Mouse (Mus musculus): ENCODE data around the gene Acd. TPM values are rescaled to one million over a fixed set of nuclear protein-coding genes. Genes with fewer than 3 reads are reported as not detected.

Acd gene
- 1.8 TPM for polyA plus RNA-seq (2014; fragmentation: Illumina TruSeq; extraction: RNeasy Lipid Tissue Mini Kit (QIAGEN cat#74804); ENCODE audit: low read depth, low replicate concordance)

DNA sequence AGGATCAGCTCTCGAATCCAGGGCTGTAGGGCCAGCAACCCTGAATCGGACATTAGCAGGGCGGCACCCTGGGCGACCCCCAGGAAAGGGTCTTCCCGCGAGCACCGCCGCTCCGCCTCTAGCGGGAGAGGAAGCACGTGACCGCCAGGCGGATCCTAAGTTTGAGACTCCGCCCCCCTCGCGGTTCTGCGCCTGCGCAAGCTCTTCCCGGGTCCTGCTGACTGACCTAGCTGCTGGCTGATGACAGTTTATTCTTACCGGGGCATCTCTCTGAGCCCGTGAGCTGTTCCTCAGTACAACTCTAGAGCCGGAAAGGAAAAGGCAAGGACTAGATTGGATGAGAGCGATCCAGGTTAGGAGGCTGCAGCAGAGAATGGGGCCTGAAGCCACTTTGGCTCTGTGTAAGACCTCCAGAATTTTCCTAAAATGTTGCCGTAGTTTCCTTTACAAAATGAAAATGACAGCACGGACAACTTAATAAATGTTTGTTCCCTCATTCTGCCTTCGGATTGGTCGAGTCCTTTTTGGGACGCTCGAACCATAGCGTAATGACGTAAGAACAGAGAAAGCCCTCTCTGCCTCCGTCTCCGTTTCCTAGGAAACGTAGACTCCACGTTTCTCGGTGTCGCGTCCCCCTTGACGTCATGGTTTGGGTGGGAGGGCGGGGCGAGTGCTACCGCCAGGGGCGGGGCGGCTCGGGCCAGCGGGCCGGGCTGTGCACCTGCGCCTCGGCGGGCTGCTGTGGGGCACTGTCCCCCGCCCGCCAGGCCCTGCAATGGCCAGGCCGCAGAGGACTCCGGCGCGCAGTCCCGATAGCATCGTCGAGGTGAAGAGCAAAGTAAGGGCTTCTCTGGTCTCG lies at the start of gene Acd, which contains the start of gene Pard6a:
Gene Acd (minus strand): TSS at position 137 of the 859 bp plus-strand sequence.
Gene Pard6a (plus strand): TSS at position 183 of the 859 bp plus-strand sequence.

DNA sequence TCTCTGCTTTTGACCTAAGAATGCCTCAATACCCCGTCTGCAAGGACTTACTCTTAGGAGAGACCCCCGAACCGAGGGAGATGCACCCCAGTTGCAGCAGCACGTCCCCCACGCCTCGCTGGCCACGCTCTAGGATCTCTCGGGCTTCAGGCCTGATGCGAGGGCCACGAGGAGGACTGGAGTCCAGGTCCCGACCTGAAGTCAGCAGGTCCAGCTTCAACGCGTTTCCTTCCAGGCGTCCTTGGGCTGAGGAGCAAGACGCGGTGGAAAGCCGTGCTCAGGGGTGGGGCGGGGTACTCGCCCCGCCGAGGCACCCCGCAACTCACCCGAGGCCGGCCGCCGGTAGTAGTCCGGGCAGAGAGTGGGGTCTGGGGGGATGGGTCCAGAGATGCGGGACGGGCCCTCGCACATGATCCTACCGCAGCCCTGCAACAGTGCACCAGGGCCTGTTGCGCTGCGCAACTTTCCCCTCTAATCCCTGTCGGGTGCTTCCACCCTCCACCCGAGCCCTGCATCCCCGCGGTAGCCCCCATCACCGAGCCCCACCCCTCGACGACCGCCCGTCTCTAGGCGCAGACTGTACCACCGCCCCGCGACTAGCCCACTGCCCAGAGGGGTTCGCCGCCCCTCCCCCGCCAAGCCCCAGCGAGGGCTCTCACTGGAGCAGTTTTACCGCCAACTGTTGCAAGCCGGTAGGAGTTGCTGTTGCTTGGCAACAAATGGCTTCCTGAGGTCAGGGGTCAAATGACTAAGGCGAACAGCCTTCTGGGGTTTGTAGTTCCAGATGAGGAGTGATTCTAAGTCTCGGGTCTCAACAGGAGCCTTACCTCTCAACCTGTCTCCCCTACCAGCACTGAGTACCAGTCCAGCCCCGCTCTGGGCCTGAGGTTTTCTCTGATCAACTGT lies 6.8 kb upstream of the Acd start, which contains the start of the genes 4933405L10Rik and Enkd1:
Gene 4933405L10Rik (plus strand): TSS at position 158 of the 906 bp plus-strand sequence.
Gene Enkd1 (minus strand): TSS at position 713 of the 906 bp plus-strand sequence.

DNA sequence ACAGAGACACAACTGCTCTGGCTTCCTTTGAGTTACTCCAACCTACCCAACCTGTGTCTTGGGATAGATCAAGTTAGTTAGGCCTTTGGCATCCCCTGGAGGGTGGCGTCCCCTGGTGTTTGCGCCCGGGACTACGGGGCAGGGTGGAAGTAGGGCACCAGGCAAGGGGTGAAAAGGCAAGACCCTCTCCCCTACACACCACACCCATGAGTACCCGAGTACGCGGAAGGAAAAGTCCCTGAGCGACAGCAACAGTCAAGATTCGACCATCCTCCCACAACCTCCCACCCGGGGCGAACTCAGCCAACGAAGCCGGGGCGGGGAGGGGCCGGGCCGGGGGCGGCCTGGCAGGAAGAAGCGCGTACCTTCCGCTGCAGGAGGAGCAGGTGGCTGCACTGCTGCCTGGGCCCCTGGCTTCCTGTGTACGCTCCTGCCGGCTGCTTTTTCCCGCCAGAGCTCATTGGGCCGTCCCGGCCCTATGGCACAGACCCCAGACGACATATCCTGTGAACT lies 15.1 kb downstream of the Acd start, which contains the start of gene Carmil2:
Gene Carmil2 (plus strand): TSS at position 479 of the 513 bp plus-strand sequence.

Other genes with a start within 250 kb of the Acd start
- not detected for gene Tppp3, start 229.6 kb downstream of the Acd start, polyA plus RNA-seq (2014; fragmentation: Illumina TruSeq; extraction: RNeasy Lipid Tissue Mini Kit (QIAGEN cat#74804); ENCODE audit: low read depth, low replicate concordance)
- gene Zdhhc1, start 204.2 kb downstream of the Acd start, polyA plus RNA-seq (2014; fragmentation: Illumina TruSeq; extraction: RNeasy Lipid Tissue Mini Kit (QIAGEN cat#74804); ENCODE audit: low read depth, low replicate concordance) = 0.29 TPM
- gene Hsd11b2, start 182.3 kb downstream of the Acd start, polyA plus RNA-seq (2014; fragmentation: Illumina TruSeq; extraction: RNeasy Lipid Tissue Mini Kit (QIAGEN cat#74804); ENCODE audit: low read depth, low replicate concordance) = not detected
- 22.2 TPM for gene Atp6v0d1, start 135.1 kb downstream of the Acd start, polyA plus RNA-seq (2014; fragmentation: Illumina TruSeq; extraction: RNeasy Lipid Tissue Mini Kit (QIAGEN cat#74804); ENCODE audit: low read depth, low replicate concordance)
- gene Ripor1, start 95.8 kb downstream of the Acd start, polyA plus RNA-seq (2014; fragmentation: Illumina TruSeq; extraction: RNeasy Lipid Tissue Mini Kit (QIAGEN cat#74804); ENCODE audit: low read depth, low replicate concordance) = 0.77 TPM
- 30.2 TPM for gene Ctcf, start 64.5 kb downstream of the Acd start, polyA plus RNA-seq (2014; fragmentation: Illumina TruSeq; extraction: RNeasy Lipid Tissue Mini Kit (QIAGEN cat#74804); ENCODE audit: low read depth, low replicate concordance)
- gene Agrp, start 63.7 kb downstream of the Acd start, polyA plus RNA-seq (2014; fragmentation: Illumina TruSeq; extraction: RNeasy Lipid Tissue Mini Kit (QIAGEN cat#74804); ENCODE audit: low read depth, low replicate concordance) = not detected
- gene Carmil2, start 14.8 kb downstream of the Acd start, polyA plus RNA-seq (2014; fragmentation: Illumina TruSeq; extraction: RNeasy Lipid Tissue Mini Kit (QIAGEN cat#74804); ENCODE audit: low read depth, low replicate concordance) = not detected
- gene Pard6a, start within 50 bp of the Acd start, polyA plus RNA-seq (2014; fragmentation: Illumina TruSeq; extraction: RNeasy Lipid Tissue Mini Kit (QIAGEN cat#74804); ENCODE audit: low read depth, low replicate concordance) = not detected
- not detected for gene 4933405L10Rik, start 6.6 kb upstream of the Acd start, polyA plus RNA-seq (2014; fragmentation: Illumina TruSeq; extraction: RNeasy Lipid Tissue Mini Kit (QIAGEN cat#74804); ENCODE audit: low read depth, low replicate concordance)
- gene Enkd1, start 7.1 kb upstream of the Acd start, polyA plus RNA-seq (2014; fragmentation: Illumina TruSeq; extraction: RNeasy Lipid Tissue Mini Kit (QIAGEN cat#74804); ENCODE audit: low read depth, low replicate concordance) = not detected
- gene Gfod2, start 57.6 kb upstream of the Acd start, polyA plus RNA-seq (2014; fragmentation: Illumina TruSeq; extraction: RNeasy Lipid Tissue Mini Kit (QIAGEN cat#74804); ENCODE audit: low read depth, low replicate concordance) = 0.69 TPM
- 14.9 TPM for gene Ranbp10, start 126.2 kb upstream of the Acd start, polyA plus RNA-seq (2014; fragmentation: Illumina TruSeq; extraction: RNeasy Lipid Tissue Mini Kit (QIAGEN cat#74804); ENCODE audit: low read depth, low replicate concordance)
- gene Tsnaxip1, start 126.6 kb upstream of the Acd start, polyA plus RNA-seq (2014; fragmentation: Illumina TruSeq; extraction: RNeasy Lipid Tissue Mini Kit (QIAGEN cat#74804); ENCODE audit: low read depth, low replicate concordance) = not detected
- gene Cenpt, start 152.2 kb upstream of the Acd start, polyA plus RNA-seq (2014; fragmentation: Illumina TruSeq; extraction: RNeasy Lipid Tissue Mini Kit (QIAGEN cat#74804); ENCODE audit: low read depth, low replicate concordance) = 0.37 TPM
- gene Thap11, start 154.0 kb upstream of the Acd start, polyA plus RNA-seq (2014; fragmentation: Illumina TruSeq; extraction: RNeasy Lipid Tissue Mini Kit (QIAGEN cat#74804); ENCODE audit: low read depth, low replicate concordance) = 6.8 TPM
- gene Nutf2, start 159.5 kb upstream of the Acd start, polyA plus RNA-seq (2014; fragmentation: Illumina TruSeq; extraction: RNeasy Lipid Tissue Mini Kit (QIAGEN cat#74804); ENCODE audit: low read depth, low replicate concordance) = 30.8 TPM
- 2.3 TPM for gene Edc4, start 179.8 kb upstream of the Acd start, polyA plus RNA-seq (2014; fragmentation: Illumina TruSeq; extraction: RNeasy Lipid Tissue Mini Kit (QIAGEN cat#74804); ENCODE audit: low read depth, low replicate concordance)
- gene Nrn1l, start 192.5 kb upstream of the Acd start, polyA plus RNA-seq (2014; fragmentation: Illumina TruSeq; extraction: RNeasy Lipid Tissue Mini Kit (QIAGEN cat#74804); ENCODE audit: low read depth, low replicate concordance) = not detected
- 5.1 TPM for gene Pskh1, start 199.3 kb upstream of the Acd start, polyA plus RNA-seq (2014; fragmentation: Illumina TruSeq; extraction: RNeasy Lipid Tissue Mini Kit (QIAGEN cat#74804); ENCODE audit: low read depth, low replicate concordance)
- not detected for gene Ctrl, start 232.8 kb upstream of the Acd start, polyA plus RNA-seq (2014; fragmentation: Illumina TruSeq; extraction: RNeasy Lipid Tissue Mini Kit (QIAGEN cat#74804); ENCODE audit: low read depth, low replicate concordance)
- gene Psmb10, start 237.3 kb upstream of the Acd start, polyA plus RNA-seq (2014; fragmentation: Illumina TruSeq; extraction: RNeasy Lipid Tissue Mini Kit (QIAGEN cat#74804); ENCODE audit: low read depth, low replicate concordance) = 2.1 TPM
- gene Lcat, start 242.3 kb upstream of the Acd start, polyA plus RNA-seq (2014; fragmentation: Illumina TruSeq; extraction: RNeasy Lipid Tissue Mini Kit (QIAGEN cat#74804); ENCODE audit: low read depth, low replicate concordance) = 108 TPM